Mouse (Mus musculus): ENCODE data around the gene Ap5s1. TPM values are rescaled to one million over a fixed set of nuclear protein-coding genes. Genes with fewer than 3 reads are reported as not detected.

The Ap5s1 gene
- total RNA-seq, 1 experiment from 2014 or later, result 7.7 TPM

DNA sequence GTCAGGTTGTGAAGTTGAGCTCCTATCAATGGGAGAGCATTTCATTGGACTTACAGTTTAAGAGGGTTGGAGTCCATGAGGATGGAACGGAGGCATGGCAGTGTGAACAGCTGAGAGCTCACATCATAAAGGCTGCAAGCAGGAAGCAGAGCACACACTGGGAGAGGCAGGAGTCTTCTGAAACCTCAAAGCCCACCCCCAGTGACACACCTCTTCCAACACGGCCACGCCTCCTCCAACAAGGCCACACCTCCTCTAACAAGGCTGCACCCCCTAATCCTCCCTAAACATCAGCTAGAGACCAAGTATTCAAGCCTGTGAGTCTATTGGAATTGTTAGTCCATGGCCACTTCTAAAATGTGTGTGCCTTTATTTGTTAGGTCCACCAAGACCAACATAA, 48.9 kb downstream of the Ap5s1 start:
- no peak for ATAC-seq (ENCODE audit: extremely low read depth, insufficient number of reproducible peaks, low FRiP score, poor library complexity, severe bottlenecking)

DNA sequence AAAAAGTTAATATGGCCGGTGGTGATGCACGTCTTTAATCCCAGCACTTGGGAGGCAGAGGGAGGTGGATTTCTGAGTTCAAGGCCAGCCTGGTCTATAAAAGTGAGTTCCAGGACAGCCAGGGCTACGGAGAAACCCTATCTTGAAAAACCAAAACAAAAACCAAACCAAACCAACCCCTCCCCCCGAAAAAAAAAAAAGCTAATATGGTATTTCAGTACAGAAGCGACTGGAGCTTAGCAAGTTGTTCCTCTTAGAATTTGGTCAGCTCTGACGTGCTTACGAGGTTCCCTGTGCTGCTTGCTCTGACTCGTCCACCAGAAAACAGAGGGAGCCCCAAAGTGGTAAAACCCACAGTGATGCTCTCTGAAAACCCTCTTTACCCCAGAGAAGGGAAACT, 51.8 kb downstream of the Ap5s1 start:
- no peak for ATAC-seq (ENCODE audit: extremely low read depth, insufficient number of reproducible peaks, low FRiP score, poor library complexity, severe bottlenecking)

- ATAC-seq (ENCODE audit: extremely low read depth, insufficient number of reproducible peaks, low FRiP score, poor library complexity, severe bottlenecking), result no peak
Observed at GRCm38 (mm10) chr2:131260544-131261307, 53.8 kb downstream of the Ap5s1 start.

DNA sequence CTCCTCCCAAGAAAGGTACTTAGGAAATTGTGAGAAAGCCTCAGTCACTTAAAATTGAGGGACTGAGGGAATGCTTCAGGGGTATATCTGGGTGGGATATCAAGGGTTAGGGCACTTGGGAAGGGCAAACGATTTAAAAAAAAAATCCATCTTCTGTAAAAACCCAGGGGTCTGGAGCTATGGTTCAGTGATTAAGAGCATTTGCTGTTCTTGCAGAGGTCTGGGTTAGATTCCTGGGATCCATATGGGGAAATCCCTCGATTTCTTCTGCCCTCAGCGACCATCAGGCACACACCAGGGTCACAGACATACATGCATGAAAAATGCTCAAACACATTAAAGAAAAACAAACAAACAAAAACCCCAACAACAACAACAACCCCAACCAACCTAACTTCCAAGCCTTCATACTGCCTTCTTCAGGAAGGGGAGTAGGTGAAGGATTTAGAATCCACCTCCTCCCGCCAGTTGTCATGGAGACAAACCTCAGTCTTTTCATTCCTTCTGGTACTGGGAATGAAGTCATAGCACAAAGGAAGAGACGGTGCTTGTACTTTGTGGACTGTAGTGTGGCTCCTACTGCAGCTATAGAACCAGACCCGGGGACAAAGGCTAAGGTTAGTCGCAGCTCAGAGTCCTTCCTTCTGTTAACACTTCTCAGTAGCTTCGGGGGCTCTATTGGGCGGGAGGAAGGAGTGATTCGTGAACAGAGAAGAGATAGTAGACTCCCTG, 54.8 kb downstream of the Ap5s1 start:
- ATAC-seq (ENCODE audit: extremely low read depth, insufficient number of reproducible peaks, low FRiP score, poor library complexity, severe bottlenecking), result peak; percentile 11; the same call in 1 of the 2 replicates

DNA sequence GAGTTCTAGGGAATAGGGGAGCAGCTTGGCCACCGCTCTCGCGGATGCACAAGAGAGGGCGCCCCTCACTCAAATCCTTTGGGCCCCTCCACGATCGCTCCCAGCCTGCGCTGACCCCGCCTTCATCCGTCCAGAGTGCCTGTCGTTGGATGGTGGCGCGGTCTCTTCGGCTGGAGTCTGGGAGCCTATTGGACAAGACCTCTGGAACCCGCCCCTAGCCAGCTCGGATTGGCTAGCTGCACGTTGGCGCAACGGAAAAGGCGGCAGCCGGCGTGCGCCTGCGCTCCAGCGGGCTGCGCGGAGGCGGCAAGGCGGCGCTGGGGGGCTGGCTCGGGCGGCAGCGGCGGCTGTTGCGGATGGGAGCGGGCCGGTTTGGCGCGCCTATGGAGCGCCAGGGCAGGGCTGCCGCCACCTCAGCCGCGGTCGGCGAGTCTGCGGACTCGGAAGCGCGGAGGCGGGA, 55.4 kb downstream of the Ap5s1 start, which contains the start of gene Pank2:
Gene Pank2 (plus strand): TSS at position 283 of the 460 bp plus-strand sequence.
- ATAC-seq (ENCODE audit: extremely low read depth, insufficient number of reproducible peaks, low FRiP score, poor library complexity, severe bottlenecking), result peak; percentile 98

Other genes with a start within 250 kb of the Ap5s1 start
- gene Gfra4, start 164.0 kb upstream of the Ap5s1 start, total RNA-seq (2017), result not detected in 2 replicates
- gene Adam33, start 143.3 kb upstream of the Ap5s1 start, total RNA-seq (2017), result not detected in 2 replicates
- gene Siglec1, start 120.3 kb upstream of the Ap5s1 start, total RNA-seq (2017), result 0.47 and 0.49 TPM in 2 replicates
- gene Hspa12b, start 79.8 kb upstream of the Ap5s1 start, total RNA-seq (2017), result not detected in 2 replicates
- not detected in 2 replicates for gene Gm11037, start 73.6 kb upstream of the Ap5s1 start, total RNA-seq (2017)
- 10.1 and 11.3 TPM in 2 replicates for gene 1700037H04Rik, start 47.0 kb upstream of the Ap5s1 start, total RNA-seq (2017)
- gene Cenpb, start 27.0 kb upstream of the Ap5s1 start, total RNA-seq (2017), result 16.3 and 18.0 TPM in 2 replicates
- gene Cdc25b, start 20.1 kb upstream of the Ap5s1 start, total RNA-seq (2017), result 111 and 116 TPM in 2 replicates
- 2.0 and 2.2 TPM in 2 replicates for gene Spef1, start 19.8 kb upstream of the Ap5s1 start, total RNA-seq (2017)
- gene Mavs, start 27.0 kb downstream of the Ap5s1 start, total RNA-seq (2017), result 14.4 and 15.3 TPM in 2 replicates
- gene Pank2, start 55.4 kb downstream of the Ap5s1 start, total RNA-seq (2017), result 54.8 and 58.1 TPM in 2 replicates
- 3.8 and 6.3 TPM in 2 replicates for gene Rnf24, start 145.8 kb downstream of the Ap5s1 start, total RNA-seq (2017)

Data from neutrophil, adult 5-6 weeks (primary cell).